Mouse (Mus musculus): ENCODE data around the gene Kcnn1. TPM values are rescaled to one million over a fixed set of nuclear protein-coding genes. Genes with fewer than 3 reads are reported as not detected.

The Kcnn1 gene
- polyA plus RNA-seq, 1 experiment from 2014 or later: 4.0 TPM

DNA sequence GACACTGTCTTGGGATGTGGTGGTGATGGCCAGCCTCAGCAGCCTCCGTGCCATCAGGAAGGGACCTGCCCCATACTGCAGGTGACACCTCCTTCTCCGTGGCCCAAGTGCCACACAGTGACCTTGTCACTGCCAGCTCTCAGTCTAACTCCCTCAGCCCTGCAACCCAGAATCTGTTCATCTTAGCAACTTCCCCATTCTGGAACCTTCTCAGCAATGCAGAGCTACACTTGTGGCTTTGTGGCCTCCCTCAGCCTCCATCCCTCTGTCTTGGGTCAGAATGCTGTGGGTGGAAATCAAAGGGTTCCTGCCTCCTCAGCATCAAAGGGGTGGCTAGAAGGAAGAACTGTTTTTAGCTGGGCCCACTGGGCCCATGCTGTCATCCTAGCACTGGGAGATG is 9.2 kb downstream of the Kcnn1 start:
- H3K4me1 ChIP-seq: peaks cover 44% of the 10 kb centered on the region
- 90% methylated on average over 2 of the region's 2 CpGs for WGBS
- no peak for DNase-seq (ENCODE audit: low spot score)

GRCm38 (mm10) chr8:70852595-70853231 is 10.3 kb downstream of the Kcnn1 start:
- H3K36me3 ChIP-seq: no peaks in the 10 kb centered on the region
- peak overlapping the region; percentile 56; the same call in 1 of the 2 replicates for H3K27ac ChIP-seq
- DNase-seq (ENCODE audit: low spot score): no peak
- 91% methylated on average over 41 of the region's 41 CpGs for WGBS
- H3K4me3 ChIP-seq: no peak overlapping the region
- no peaks in the 10 kb centered on the region for H3K9me3 ChIP-seq (replicated peaks)
- peaks cover 35% of the 10 kb centered on the region for H3K4me1 ChIP-seq
- peaks cover 43% of the 10 kb centered on the region for H3K27me3 ChIP-seq (ENCODE audit: low read depth, poor library complexity, severe bottlenecking)

More for the DNA sequence above, 9.2 kb downstream of the Kcnn1 start:
- Histone ChIP-seq H3K27me3 (ENCODE audit: low read depth, poor library complexity, severe bottlenecking) (peaks cover 35% of the 10 kb centered on the region), H3K36me3 (no peaks in the 10 kb centered on the region), H3K9me3 (replicated peaks) (no peaks in the 10 kb centered on the region), H3K4me3 (no peak overlapping the region), H3K27ac (no peak overlapping the region)

DNA sequence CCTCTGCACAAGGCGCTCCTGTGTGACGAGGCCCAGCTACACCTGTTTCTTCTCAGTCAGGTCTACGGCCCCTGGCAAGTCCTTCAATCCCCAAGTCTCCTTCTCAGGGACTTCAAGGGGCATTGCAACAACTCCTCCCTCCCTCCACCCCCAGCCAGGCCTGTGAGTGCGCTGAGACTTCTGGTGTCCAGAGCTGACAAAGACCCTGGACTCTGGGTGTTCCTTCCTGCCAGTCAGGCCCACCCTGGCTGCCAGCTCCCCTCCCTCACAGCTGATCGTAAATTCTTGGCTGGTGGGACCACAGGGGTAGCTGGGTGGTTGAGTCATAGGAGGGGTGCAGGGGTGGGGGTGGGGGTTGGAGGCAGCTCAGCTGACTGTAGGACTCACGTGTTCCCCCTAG is 11.2 kb downstream of the Kcnn1 start:
- Histone ChIP-seq H3K27me3 (ENCODE audit: low read depth, poor library complexity, severe bottlenecking) (peaks cover 46% of the 10 kb centered on the region), H3K27ac (peak overlapping the region; percentile 56; the same call in 1 of the 2 replicates)
- WGBS: 48% methylated on average over 6 of the region's 6 CpGs

GRCm38 (mm10) chr8:70850947-70851346 is 12.1 kb downstream of the Kcnn1 start:
- Histone ChIP-seq H3K4me1 (peaks cover 26% of the 10 kb centered on the region), H3K9me3 (replicated peaks) (no peaks in the 10 kb centered on the region), H3K27ac (no peak overlapping the region), H3K36me3 (no peaks in the 10 kb centered on the region), H3K4me3 (no peak overlapping the region), H3K27me3 (ENCODE audit: low read depth, poor library complexity, severe bottlenecking) (peaks cover 45% of the 10 kb centered on the region)
- 83% methylated on average over 4 of the region's 4 CpGs for WGBS
- DNase-seq (ENCODE audit: low spot score): no peak

More for the DNA sequence above, 11.2 kb downstream of the Kcnn1 start:
- H3K36me3 ChIP-seq: no peaks in the 10 kb centered on the region
- no peak for DNase-seq (ENCODE audit: low spot score)
- H3K4me3 ChIP-seq: no peak overlapping the region
- peaks cover 29% of the 10 kb centered on the region for H3K4me1 ChIP-seq
- H3K9me3 ChIP-seq (replicated peaks): no peaks in the 10 kb centered on the region

- Histone ChIP-seq H3K4me3 (no peak overlapping the region), H3K9me3 (replicated peaks) (no peaks in the 10 kb centered on the region), H3K4me1 (peaks cover 26% of the 10 kb centered on the region), H3K36me3 (no peaks in the 10 kb centered on the region), H3K27me3 (ENCODE audit: low read depth, poor library complexity, severe bottlenecking) (peaks cover 38% of the 10 kb centered on the region), H3K27ac (no peak overlapping the region)
- WGBS: 81% methylated on average over 7 of the region's 7 CpGs
- DNase-seq (ENCODE audit: low spot score): no peak
These were observed 12.8 kb downstream of the Kcnn1 start for GRCm38 (mm10) chr8:70850132-70850845.

DNA sequence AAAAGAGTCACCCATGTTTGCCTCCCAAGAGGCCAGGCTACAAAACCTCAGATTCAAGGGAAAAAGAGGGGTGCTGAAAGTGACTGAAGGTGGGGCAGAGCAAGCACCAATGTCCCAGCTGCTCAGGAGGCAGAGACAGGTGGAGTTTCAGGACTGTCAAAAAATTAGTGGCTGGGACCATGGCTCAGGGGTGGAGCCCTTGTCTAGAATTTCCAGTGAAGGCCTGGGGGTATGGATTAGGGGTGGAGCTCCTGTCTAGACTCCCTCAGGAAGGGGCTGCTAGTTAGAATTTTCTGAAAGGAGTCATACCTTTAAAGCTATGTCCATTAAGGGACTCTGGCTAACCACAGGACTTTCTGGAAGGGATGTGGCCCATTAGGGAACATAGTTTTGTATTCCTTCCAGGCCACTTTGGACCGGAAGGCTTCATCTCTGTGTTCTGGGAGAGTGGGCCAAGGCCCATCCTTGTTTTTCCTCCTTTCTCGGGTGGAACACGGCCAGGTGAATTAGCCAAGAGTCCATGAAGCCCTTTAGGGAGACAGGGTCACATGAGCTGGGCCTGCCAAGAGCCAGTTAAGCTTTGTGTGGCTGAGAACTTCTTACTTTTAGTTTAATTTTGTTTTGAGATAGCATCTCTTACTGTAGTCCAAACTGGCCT is 13.6 kb downstream of the Kcnn1 start:
- H3K4me3 ChIP-seq: no peak overlapping the region
- H3K36me3 ChIP-seq: no peaks in the 10 kb centered on the region
- 88% methylated on average over 3 of the region's 3 CpGs for WGBS
- no peak for DNase-seq (ENCODE audit: low spot score)
- H3K27me3 ChIP-seq (ENCODE audit: low read depth, poor library complexity, severe bottlenecking): peaks cover 35% of the 10 kb centered on the region
- H3K4me1 ChIP-seq: peaks cover 27% of the 10 kb centered on the region
- no peak overlapping the region for H3K27ac ChIP-seq
- no peaks in the 10 kb centered on the region for H3K9me3 ChIP-seq (replicated peaks)

GRCm38 (mm10) chr8:70846371-70847154 is 16.5 kb downstream of the Kcnn1 start:
- H3K36me3 ChIP-seq: no peaks in the 10 kb centered on the region
- H3K4me3 ChIP-seq: no peak overlapping the region
- peaks cover 20% of the 10 kb centered on the region for H3K4me1 ChIP-seq
- H3K9me3 ChIP-seq (replicated peaks): no peaks in the 10 kb centered on the region
- H3K27ac ChIP-seq: no peak overlapping the region
- H3K27me3 ChIP-seq (ENCODE audit: low read depth, poor library complexity, severe bottlenecking): peaks cover 41% of the 10 kb centered on the region
- no peak for DNase-seq (ENCODE audit: low spot score)
- 53% methylated on average over 15 of the region's 15 CpGs for WGBS

DNA sequence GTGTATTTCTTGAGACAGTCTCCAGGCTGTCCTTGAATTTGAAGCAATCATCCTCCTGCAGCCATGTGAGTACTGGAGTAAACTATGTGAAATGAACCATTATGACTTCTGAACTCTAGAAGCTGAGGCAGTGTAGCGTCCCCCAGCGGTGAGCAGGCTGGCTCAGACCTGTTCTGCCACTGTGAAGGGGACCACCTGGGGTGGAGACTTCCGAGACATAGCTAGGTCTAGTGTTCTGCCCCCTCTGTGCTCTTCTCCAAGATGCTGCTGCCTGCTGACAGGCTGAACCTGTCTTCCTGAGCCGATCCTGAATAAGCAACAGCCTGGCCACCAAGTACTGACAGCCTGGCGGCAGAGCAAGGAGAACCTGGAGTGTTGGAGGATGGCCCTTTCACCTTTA is 17.9 kb downstream of the Kcnn1 start:
- no peak overlapping the region for H3K27ac ChIP-seq
- no peak overlapping the region for H3K4me3 ChIP-seq
- no peaks in the 10 kb centered on the region for H3K36me3 ChIP-seq
- H3K27me3 ChIP-seq (ENCODE audit: low read depth, poor library complexity, severe bottlenecking): peaks cover 42% of the 10 kb centered on the region
- DNase-seq (ENCODE audit: low spot score): no peak
- 44% methylated on average over 5 of the region's 5 CpGs for WGBS
- peaks cover 31% of the 10 kb centered on the region for H3K4me1 ChIP-seq
- no peaks in the 10 kb centered on the region for H3K9me3 ChIP-seq (replicated peaks)

DNA sequence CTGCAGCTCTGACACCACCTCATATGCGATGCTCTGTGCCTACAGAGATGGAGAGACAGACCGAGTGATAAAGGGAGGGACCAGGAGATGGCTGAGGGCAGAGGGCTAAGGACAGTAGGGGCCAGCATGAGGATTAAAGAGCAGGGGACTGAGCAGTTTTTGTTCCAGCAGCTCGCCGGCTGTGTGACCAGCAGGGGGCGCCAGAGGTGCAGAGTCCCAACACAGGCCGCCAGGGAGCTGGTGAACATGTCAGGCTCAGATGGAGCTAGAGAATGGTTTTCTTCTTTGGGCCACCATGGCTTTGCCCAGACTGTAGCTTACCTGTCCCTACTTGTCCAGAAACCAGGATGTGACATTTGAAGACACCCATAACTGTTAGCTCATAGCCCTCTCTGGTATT is 18.5 kb downstream of the Kcnn1 start:
- Histone ChIP-seq H3K36me3 (no peaks in the 10 kb centered on the region), H3K9me3 (replicated peaks) (no peaks in the 10 kb centered on the region), H3K27me3 (ENCODE audit: low read depth, poor library complexity, severe bottlenecking) (peaks cover 42% of the 10 kb centered on the region), H3K27ac (peak overlapping the region; percentile 27; the same call in 1 of the 2 replicates), H3K4me1 (peaks cover 34% of the 10 kb centered on the region), H3K4me3 (no peak overlapping the region; the same call in 1 of the 2 replicates)
- peak; percentile 99 for DNase-seq (ENCODE audit: low spot score)
- WGBS: 2% methylated on average over 6 of the region's 6 CpGs

- peak overlapping the region; percentile 27; the same call in 1 of the 2 replicates for H3K27ac ChIP-seq
These were observed 19.1 kb downstream of the Kcnn1 start for GRCm38 (mm10) chr8:70843941-70844340.

GRCm38 (mm10) chr8:70843214-70843773 is 19.8 kb downstream of the Kcnn1 start:
- Histone ChIP-seq H3K4me1 (peaks cover 43% of the 10 kb centered on the region), H3K27ac (no peak overlapping the region), H3K27me3 (ENCODE audit: low read depth, poor library complexity, severe bottlenecking) (peaks cover 36% of the 10 kb centered on the region), H3K4me3 (no peak overlapping the region), H3K9me3 (replicated peaks) (no peaks in the 10 kb centered on the region), H3K36me3 (no peaks in the 10 kb centered on the region)
- WGBS: 89% methylated on average over 5 of the region's 5 CpGs
- DNase-seq (ENCODE audit: low spot score): no peak

More at GRCm38 (mm10) chr8:70843941-70844340, 19.1 kb downstream of the Kcnn1 start:
- no peak for DNase-seq (ENCODE audit: low spot score)
- H3K9me3 ChIP-seq (replicated peaks): no peaks in the 10 kb centered on the region
- peaks cover 36% of the 10 kb centered on the region for H3K4me1 ChIP-seq
- H3K4me3 ChIP-seq: no peak overlapping the region
- H3K27me3 ChIP-seq (ENCODE audit: low read depth, poor library complexity, severe bottlenecking): peaks cover 42% of the 10 kb centered on the region
- WGBS: 88% methylated on average over 8 of the region's 8 CpGs
- no peaks in the 10 kb centered on the region for H3K36me3 ChIP-seq

DNA sequence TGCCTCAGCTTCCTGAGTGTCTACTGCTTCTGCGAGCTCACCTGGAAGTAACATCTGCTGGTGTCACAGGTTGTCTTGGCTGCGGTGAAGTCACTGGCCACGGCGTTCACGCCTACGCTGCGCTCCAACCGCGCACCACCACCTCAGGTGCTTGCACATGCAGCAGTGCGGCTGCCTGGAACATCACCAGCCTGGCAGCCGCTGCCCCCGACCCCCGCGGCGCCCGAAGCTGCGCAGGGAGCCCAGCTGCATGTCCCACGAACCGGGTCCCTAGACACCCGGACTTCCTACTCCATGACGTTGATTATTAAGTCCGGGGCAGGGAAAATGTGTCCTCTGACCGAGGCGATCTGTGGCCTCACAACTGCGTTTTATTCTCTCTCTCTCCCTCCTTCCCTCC is 20.6 kb downstream of the Kcnn1 start:
- Histone ChIP-seq H3K4me1 (peaks cover 39% of the 10 kb centered on the region), H3K27me3 (ENCODE audit: low read depth, poor library complexity, severe bottlenecking) (peaks cover 28% of the 10 kb centered on the region), H3K9me3 (replicated peaks) (no peaks in the 10 kb centered on the region), H3K27ac (no peak overlapping the region), H3K36me3 (no peaks in the 10 kb centered on the region), H3K4me3 (no peak overlapping the region)
- 73% methylated on average over 25 of the region's 25 CpGs for WGBS
- no peak for DNase-seq (ENCODE audit: low spot score)
